Mouse (Mus musculus) activated CD4-positive, CD25-positive, alpha-beta regulatory T cell, adult 4 months (primary cell): ENCODE measurements around the gene Mog. TPM values are rescaled to one million over a fixed set of nuclear protein-coding genes. Genes with fewer than 3 reads are reported as not detected.

ENCODE experiments used
- ATAC-seq: one replicate; pipeline ENCODE4 v1.8.0; 2017
- polyA plus RNA-seq, 2 experiments: library from polyadenylated mRNA; unstranded; fragments of 100-300 nt; shearing (Covaris generic); gene quantifications; one replicate each; pipeline ENCODE4 v1.2.1; 2017

Mog gene
- not detected for polyA plus RNA-seq

GRCm38 (mm10) chr17:37022628-37023576 lies at the start of gene Mog:
Gene Mog, minus strand, starts transcription at chr17:37023398.
- ATAC-seq: no peak

- no peak for ATAC-seq
Measured at GRCm38 (mm10) chr17:37072730-37073276, 49.6 kb upstream of the Mog start.

DNA sequence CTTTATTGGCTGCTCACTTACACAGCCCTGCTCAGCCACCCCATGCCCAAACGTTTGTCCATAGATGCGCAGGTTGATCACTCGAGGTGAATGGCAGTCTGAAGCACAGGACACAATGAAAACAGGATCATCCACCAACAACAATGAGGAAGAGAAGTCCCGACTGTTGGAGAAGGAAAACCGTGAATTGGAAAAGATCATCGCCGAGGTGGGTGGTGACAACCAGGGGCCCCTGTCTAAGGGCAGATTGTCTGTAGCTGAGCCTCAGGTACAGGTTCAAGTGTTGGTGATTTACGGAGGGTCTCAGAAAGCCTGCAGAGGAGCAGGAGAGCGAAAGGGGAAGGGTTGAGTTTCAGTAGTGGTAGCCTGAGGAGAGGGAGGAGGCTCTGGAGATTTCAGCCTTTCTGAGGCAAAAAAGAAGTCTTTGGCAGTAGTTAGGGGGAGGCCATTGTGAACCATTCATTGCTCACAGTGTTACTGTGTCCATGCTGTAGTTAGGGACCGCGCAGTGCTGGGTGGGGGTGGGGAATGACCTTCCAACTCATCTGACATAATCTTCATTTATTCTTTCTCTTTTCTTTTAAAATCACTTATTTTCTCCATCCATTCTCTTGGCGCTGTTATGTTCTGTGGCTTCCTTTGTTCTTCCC lies 49.0 kb upstream of the Mog start:
- ATAC-seq: no peak

DNA sequence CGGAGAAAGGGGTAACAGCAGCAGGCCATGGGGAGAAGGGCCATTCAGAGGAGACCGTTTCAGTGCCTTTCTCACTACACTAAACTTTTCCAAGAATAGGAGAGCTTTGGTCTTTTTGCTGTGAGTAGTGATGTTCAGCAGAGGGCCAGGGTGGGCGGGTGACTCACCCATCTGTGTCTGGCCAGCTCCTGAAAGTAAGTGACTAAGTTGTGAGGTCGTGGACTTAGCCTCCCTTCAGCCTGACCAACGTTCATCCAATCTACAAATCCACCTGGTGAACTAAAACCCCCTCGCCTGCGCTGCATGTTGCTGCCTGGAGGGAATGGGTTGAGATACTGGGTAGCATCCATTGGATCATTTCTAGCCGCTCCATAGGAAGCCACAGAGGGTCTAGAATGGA lies 46.9 kb upstream of the Mog start:
- no peak for ATAC-seq

GRCm38 (mm10) chr17:37067861-37068260 lies 44.7 kb upstream of the Mog start:
- no peak for ATAC-seq

GRCm38 (mm10) chr17:37065993-37066392 lies 42.8 kb upstream of the Mog start:
- no peak for ATAC-seq

DNA sequence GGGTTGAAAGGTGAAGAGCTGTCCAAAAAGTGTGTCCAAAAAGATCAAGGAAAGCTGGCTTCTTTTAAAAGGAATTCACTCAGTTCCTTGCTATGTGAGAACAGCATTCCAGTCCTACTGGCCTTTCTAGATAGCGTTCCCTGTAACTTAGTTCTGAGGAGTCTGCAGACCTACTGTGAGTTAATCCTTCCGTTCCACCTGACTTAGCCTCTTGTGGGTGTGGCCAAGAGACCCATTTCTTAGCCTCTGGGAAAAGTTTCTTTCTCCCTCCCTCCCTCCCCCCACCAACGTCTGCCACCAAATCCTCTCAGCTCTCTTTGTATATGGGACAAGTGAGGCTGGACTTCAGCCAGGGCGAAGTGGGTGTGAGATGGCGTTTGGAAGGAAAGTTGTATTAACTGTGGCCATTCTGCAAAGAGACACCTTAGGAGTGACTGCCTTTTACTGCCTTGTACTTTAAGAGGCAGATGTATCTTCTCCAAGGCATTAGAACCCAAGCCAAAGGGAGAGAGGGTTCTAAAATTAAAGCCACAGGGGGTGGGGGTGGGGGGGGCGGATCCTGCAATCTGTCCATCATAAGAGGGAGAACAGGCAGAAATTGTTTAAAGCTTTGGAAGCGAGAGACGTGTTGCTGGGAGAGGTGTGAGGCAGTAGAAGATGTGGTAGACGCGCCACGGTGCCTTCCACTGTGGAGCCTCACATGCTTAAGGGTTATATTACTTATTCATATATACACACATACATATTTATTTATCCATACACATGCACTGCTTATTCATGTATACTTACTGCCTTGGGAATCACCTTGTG lies 40.7 kb upstream of the Mog start:
- ATAC-seq: no peak

DNA sequence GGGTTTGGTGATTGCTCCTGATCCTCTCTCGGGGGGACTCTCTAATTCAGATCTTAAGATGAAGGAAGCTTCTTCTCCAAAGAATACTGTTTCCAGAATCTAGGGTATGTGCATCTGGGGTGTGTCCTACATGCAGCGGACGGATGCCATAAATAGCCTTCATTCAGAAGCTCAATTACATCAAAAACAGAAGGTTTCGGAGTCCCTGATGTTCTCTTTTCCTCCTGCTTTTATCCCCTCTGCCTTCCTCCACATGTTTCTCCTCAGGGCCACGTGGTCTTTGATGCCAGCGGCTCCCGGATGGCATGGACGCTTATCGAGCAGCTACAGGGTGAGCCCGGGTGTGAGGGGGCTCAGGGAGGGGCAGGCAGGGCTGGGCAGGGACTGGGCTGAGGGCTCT lies 39.9 kb upstream of the Mog start:
- ATAC-seq: no peak

- ATAC-seq: no peak
Measured at GRCm38 (mm10) chr17:37062101-37062641, 39.0 kb upstream of the Mog start.

GRCm38 (mm10) chr17:37061435-37061834 lies 38.2 kb upstream of the Mog start:
- no peak for ATAC-seq

DNA sequence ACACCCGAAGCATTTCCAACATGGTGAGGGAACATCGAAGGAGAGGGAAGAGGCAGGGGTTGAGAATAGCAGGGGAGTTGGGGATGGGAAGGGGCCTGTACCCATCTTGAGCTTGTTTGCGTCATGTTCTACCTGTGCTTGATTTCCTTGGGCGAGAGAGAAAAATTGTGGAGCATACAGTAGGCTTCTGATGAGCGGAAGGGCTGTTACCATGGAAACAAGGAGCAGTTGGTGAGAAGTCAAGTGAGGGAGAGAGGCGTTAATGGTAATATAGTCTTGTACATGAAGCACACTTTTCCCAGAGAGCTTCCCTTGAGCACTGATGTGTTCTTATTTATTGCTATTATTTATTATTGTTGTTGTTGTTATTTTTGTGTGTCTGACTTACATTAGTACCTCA lies 33.8 kb upstream of the Mog start:
- no peak for ATAC-seq

DNA sequence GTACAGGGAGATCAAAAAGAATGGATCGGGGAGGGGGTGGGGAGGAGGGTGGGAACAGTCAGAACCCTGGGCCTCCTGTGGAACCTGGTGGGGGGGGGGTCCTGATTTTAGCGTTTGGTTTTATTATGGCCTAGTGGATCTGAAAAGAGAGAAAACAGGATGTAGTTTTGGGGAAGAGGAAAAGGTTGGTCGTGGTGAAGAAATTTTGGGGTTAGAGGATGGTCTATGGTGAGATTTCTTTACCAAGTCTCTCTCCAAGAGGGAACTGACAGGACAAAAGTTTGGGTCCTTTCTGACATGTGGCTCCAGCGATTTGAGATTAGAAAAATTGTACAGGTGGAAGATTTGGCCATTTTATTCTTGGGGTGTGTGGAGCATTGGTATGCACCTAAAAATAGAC lies 28.5 kb upstream of the Mog start:
- no peak for ATAC-seq

DNA sequence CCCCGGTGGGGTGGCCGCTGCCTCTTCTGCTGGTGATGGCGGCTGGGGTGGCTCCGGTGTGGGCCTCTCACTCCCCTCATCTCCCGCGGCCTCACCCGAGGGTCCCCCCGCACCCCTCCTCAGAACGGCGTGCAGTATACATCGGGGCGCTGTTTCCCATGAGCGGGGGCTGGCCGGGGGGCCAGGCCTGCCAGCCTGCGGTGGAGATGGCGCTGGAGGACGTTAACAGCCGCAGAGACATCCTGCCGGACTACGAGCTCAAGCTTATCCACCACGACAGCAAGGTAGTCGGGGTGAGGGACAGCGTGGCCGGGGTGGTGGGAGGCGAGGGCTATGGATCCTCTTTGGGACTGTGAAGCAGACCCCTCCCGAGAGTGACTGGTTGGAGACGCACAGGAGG lies 27.7 kb upstream of the Mog start:
- no peak for ATAC-seq

DNA sequence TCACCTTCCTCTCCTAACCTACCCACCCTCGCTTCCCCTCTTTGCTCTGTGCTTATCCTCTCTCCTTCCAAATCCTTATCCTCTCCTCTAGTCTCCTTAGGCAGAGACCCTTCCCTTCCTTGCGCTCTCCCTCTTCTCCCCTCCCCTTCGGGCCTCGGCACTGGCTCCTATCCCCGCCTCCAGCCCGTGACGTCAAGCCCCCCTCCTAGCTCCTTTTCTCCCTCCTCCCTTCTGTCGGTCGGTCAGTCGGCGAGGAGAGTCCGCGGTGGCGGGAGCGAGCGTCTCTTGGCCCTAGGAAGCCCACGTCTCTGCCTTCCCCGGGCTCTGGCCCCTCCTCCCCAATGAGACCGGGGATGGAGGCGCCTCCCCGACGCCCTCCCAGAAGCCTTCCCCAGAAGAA lies 27.2 kb upstream of the Mog start:
- ATAC-seq: no peak

DNA sequence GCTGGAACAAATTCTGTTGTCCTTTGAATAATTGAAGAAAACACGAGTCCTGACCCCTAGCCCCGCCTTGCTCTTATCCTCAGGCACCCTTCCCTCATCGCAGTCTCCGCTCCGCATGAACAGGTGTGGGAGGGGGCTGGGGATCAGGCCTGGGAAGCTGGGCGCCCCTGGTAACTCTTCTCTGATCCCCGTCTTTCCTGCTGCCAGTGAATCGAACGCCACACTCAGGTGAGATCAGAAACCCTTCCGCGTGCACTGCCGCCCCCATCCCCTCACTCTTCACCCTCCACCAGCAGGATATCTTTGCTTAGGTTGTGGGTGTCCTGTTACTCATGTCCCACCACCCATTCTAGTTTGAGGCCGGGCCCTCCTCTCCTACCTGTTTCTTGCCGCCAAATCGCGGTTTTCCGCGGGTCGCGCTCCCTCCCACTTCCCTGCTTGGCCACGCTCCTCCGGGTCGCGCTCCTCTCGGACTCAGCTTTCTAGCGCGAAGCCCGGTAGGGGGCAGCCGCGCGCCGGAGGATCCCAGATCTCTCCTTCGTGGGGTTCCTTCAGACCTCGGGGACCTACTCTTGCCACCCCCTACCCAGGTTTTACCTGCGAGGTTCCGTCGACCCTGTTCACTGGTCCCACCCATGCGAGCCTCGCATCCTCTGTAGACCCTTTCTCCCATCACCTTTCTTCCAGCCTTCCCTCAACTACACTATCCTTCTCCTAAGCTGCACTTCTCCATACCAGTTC lies 26.5 kb upstream of the Mog start:
- no peak for ATAC-seq

GRCm38 (mm10) chr17:37048383-37048782 lies 25.2 kb upstream of the Mog start:
- ATAC-seq: no peak

DNA sequence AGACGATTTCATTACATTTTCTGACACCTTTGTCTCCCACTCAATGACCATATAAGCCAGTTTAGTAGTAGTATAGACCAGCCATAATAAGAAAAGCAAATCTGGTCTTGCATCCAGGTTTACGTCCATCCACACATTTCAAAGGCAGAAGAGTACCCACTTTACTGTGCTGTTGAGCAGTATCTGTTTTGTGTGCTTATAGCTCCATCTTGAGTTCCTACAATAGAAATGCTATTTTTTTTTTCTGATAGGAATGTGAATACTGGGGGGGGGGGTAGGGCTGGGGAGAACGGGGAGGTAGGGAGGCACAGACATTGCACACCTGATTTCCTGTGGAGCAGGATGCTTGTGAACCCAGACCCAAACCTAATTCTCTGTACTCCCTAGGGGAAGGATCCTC lies 24.8 kb upstream of the Mog start:
- no peak for ATAC-seq

GRCm38 (mm10) chr17:37047332-37047976 lies 24.3 kb upstream of the Mog start:
- no peak for ATAC-seq

DNA sequence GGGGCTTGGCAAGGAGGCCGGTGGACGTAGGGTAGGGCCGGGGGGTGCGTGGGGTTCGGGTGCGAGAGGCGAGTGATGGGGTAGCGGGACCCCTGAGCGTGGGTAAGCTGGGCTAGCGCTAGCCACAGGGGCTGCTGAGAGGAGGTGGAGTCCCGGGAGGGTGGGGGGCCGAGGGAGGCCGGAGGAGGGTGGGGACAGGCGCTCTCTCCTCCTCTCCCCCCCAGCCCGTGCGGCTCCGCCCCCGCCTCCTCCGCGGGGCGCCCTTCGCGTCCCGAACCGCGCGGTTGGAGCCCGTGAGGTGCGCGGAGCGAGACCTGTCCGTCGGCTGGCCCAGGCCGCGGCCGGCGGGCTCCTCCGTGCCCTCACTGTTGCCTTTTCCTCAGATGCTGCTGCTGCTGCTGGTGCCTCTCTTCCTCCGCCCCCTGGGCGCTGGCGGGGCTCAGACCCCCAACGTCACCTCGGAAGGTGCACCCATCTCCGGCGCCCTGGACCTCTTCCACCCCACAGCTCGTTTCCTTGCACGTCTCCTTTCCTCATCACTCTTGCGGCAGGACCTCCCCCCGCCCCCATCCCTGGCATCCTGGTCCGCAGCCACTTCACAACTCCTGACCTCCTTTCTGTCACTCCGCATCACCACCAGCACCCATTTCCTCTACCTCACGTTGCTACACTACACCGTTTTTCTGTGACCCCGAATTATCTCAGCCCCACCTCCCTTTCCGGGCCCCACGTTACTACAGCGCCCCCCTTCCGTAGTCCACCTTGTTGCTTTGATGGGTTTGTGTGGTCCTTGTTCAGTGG lies 23.3 kb upstream of the Mog start:
- ATAC-seq: peak; percentile 53

GRCm38 (mm10) chr17:37045611-37046311 lies 22.6 kb upstream of the Mog start, which contains the start of gene Gabbr1:
Gene Gabbr1, plus strand, starts transcription at chr17:37045966.
- peak; percentile 68 for ATAC-seq
